Mouse (Mus musculus) midbrain, embryonic 11.5 days (tissue): ENCODE measurements at regions not wholly inside any gene's neighbourhood (a gene's known extent, or its start where the extent isn't known, plus 50 kb on each side); places are given as distances from the start of the nearest gene placed in this dataset.

Experiments
- ATAC-seq: fragments of 200-750 bp; cut with Nextera tagmentation; 2 replicates; pipeline ENCODE4 v1.8.0; 2017; ENCODE audit warnings: moderate TSS enrichment, moderate library complexity; ENCODE audit not compliant: low FRiP score
- DNase-seq: peaks from one replicate; pipeline ENCODE4 v3.0.0; 2015; ENCODE audit warnings: low spot score; ENCODE audit errors: missing footprints
- H3K27ac ChIP-seq: fragments of 300-500 bp; sonication (generic); 2 replicates; pipeline ENCODE4 v1.5.1; 2014; ENCODE audit warnings: low read depth, low read length
- H3K27me3 ChIP-seq: fragments of 300-500 bp; sonication (generic); 2 replicates; pipeline ENCODE4 v1.6.1; 2014; ENCODE audit warnings: mild to moderate bottlenecking, low read length, moderate library complexity, mixed read lengths; ENCODE audit not compliant: control insufficient read depth, insufficient read depth
- H3K36me3 ChIP-seq: fragments of 300-500 bp; sonication (generic); 2 replicates; pipeline ENCODE4 v1.6.1; 2014; ENCODE audit warnings: mild to moderate bottlenecking, low read length, moderate library complexity, mixed read lengths; ENCODE audit not compliant: control insufficient read depth, insufficient read depth
- H3K4me1 ChIP-seq: fragments of 300-500 bp; sonication (generic); 2 replicates; pipeline ENCODE4 v1.6.1; 2014; ENCODE audit warnings: low read length; ENCODE audit not compliant: control insufficient read depth, insufficient read depth
- H3K4me2 ChIP-seq: fragments of 300-500 bp; sonication (generic); 2 replicates; pipeline ENCODE4 v1.6.1; 2014; ENCODE audit warnings: mild to moderate bottlenecking, moderate library complexity
- H3K4me3 ChIP-seq: fragments of 300-500 bp; sonication (generic); 2 replicates; pipeline ENCODE4 v1.5.1; 2014; ENCODE audit warnings: low read depth, low read length
- H3K9ac ChIP-seq: fragments of 300-500 bp; sonication (generic); 2 replicates; pipeline ENCODE4 v1.6.1; 2014; ENCODE audit warnings: low read length
- H3K9me3 ChIP-seq: fragments of 300-500 bp; sonication (generic); 2 replicates; pipeline ENCODE4 v1.6.1; 2016; ENCODE audit warnings: low read length; ENCODE audit not compliant: control insufficient read depth
- WGBS: fragments of 180-500 bp; shearing (Covaris S2); extraction: QIAGEN DNeasy Blood & Tissue Kit; methylation state at CpG from one replicate; pipeline ENCODE4 v1.1.7; 2014; 5-methylcytosine and 5-hydroxymethylcytosine counted together

DNA sequence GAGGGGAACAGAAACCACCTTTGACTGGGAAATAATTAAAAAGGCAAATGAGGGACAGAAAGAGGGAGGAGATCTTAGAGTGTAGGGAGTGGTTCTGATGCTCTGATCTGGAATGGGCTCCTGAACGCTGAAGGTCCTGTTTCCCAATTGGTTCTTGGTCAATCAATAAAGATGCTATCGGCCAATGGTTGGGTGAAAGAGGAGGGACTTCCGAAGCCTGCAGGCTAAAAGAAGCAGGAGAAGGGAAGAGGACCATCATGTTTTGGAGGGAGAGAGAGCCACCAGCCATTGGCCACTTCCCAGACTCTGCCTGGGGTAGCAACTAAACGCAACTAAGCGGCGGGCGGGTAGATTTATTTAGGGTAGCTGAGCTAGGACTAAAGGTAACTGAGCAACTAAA lies 53.4 kb upstream of the Mb21d2 start:
- Histone ChIP-seq H3K27ac (no peak overlapping the region), H3K27me3 (no peaks in the 10 kb centered on the region), H3K9me3 (no peaks in the 10 kb centered on the region), H3K4me1 (no peaks in the 10 kb centered on the region), H3K36me3 (no peaks in the 10 kb centered on the region), H3K4me3 (no peak overlapping the region), H3K9ac (no peak overlapping the region), H3K4me2 (no peak overlapping the region)
- ATAC-seq (no peak), DNase-seq (no peak)
- 83% methylated on average over 7 of the region's 7 CpGs for WGBS
